Mouse (Mus musculus): ENCODE results near the gene Slc16a11. TPM values are rescaled to one million over a fixed set of nuclear protein-coding genes. Genes with fewer than 3 reads are reported as not detected.

Slc16a11 gene
- total RNA-seq, 2 experiments from 2014 or later, result 0.71 to 2.9 TPM

DNA sequence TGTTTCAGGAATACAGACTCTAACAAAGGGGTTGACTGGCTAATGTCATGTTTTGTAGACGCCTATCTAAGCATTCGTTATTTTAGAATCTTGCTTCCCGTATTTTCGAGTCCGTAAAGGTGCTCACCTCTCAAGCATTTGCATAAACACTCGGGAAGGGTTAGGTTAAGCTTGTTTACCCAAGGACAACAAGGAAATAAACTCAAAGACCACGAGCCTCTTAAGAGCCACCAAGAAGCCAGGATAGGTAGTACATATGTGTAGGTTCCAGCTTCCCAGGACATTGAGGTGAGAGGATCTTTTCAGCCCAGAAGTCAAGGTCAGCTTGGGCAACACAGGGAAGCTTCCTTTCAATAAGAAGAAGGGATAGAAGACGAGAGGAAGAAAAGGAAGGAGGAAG lies 13.4 kb upstream of the Slc16a11 start:
- no peak for DNase-seq (ENCODE audit: low spot score in 2 of 2)

- no peak for DNase-seq (ENCODE audit: low spot score in 2 of 2)
Measured at GRCm38 (mm10) chr11:70200036-70200608, 12.4 kb upstream of the Slc16a11 start.

- DNase-seq (ENCODE audit: low spot score in 2 of 2), result peak; percentile 56 to 76
Measured at GRCm38 (mm10) chr11:70201691-70202090, 10.9 kb upstream of the Slc16a11 start.

GRCm38 (mm10) chr11:70206801-70207200 lies 5.8 kb upstream of the Slc16a11 start:
- DNase-seq (ENCODE audit: low spot score in 2 of 2), result no peak

GRCm38 (mm10) chr11:70207283-70207682 lies 5.3 kb upstream of the Slc16a11 start:
- DNase-seq (ENCODE audit: low spot score in 2 of 2), result no peak

- no peak for DNase-seq (ENCODE audit: low spot score in 2 of 2)
Measured at GRCm38 (mm10) chr11:70208778-70209388, 3.7 kb upstream of the Slc16a11 start.

DNA sequence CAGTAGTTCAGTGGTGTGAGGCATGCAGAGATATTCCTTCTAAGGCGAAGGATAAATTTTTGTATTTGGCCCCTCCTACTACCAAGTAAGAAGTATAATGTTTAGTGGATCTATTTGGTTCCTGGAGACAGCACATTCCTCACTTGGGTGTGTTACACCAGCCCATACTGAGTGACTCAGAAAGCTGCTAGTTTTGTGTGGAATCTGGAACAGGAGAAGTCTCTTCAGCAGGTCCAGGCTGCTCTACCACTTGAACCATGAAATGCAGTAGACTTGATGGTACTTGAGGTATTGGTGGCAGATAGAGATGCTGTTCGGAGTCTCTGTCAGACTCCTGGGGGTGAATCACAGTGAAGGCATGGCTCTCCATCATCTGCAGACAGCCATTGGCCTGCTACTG lies 1.9 kb upstream of the Slc16a11 start:
- no peak for DNase-seq (ENCODE audit: low spot score in 2 of 2)

DNA sequence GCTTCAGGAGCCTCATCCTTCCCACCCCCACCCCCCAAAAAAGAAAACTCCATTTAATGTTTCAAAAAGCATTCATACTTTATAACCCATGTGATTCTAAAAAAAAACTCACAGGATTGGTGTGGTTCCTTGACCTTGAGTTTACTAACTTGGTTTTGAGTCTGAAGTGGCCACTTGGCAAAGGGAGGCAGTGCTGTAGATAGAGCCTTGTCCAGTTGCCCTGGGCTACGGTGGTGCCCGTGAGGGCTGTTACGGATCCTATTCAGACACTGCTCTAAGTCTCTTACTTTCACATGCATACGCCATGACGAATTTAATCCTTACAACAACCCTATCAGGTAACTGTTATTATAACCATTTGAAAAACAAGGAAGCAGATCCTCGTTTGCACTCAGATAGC lies 580 bp upstream of the Slc16a11 start:
- no peak for DNase-seq (ENCODE audit: low spot score in 2 of 2)

DNA sequence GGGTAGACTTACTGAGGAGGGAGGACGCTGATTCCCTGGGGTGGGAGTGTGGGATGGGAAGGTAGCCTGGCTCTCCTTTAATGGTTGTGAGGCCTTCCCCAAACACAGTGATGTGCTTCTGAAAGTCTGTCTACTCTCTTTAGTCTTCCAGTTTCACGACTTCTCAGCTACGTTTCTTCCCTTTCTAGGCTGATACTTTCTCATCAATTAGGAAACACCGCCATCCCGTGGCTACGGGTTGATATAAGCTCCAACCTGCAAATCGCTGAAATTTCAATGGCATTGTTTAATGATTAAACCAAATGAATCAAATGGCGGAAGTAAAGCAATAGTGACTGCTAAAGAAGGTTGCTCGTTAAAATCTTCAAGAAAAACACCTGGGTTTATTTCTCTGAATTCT lies 344 bp downstream of the Slc16a11 start:
- DNase-seq (ENCODE audit: low spot score in 2 of 2), result no peak

DNA sequence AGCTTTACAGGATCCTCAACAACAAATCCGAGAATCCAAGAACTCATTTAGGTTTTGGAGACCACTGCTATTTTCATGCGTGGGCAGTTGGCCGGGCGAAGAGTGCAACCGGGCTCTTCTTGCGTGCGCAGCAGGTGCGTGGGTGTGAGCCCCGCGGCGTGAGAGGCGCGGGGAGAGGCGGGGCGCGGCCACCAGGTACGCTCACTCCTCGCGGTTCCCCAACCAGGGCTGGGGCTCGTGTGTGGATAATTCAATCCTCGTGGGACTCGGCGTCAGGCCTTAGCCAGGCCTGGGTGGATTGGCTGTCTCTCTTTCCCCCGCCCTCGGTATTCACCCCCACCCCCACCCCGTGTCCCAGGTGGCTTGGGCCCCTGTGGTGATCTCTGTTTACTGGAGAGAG lies 1.2 kb downstream of the Slc16a11 start:
- no peak for DNase-seq (ENCODE audit: low spot score in 2 of 2)

GRCm38 (mm10) chr11:70214191-70214855 lies 1.8 kb downstream of the Slc16a11 start:
- DNase-seq (ENCODE audit: low spot score in 2 of 2), result no peak

DNA sequence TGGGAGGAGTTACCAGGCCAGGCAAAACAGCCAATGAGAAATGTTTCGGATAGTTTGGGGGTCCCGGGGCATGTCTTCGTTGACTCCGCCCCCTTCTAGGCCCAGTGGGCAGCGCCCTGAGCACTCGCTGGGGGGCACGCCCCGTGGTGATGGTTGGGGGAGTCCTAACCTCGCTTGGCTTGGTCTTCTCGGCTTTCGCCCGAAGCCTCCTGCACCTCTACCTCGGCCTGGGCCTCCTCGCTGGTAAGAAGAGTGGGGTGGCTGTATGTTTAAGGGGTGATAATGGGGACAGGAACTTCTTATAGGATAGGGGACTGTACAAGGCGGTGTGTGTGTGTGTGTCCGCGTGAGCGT lies 2.3 kb downstream of the Slc16a11 start:
- no peak for DNase-seq (ENCODE audit: low spot score in 2 of 2)

DNA sequence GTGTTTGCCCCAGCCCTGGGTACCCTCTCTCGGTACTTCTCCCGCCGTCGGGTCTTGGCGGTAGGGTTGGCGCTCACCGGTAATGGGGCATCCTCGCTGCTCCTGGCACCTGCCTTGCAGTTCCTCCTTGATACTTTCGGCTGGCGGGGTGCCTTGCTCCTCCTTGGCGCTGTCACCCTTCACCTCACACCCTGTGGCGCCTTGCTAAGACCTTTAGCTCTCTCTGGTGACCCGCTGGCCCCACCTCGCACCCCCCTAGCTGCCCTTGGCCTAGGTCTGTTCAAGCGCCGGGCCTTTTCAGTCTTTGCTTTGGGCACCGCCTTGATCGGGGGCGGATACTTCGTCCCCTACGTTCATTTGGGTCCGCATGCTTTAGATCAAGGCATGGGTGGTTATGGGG lies 2.7 kb downstream of the Slc16a11 start:
- DNase-seq (ENCODE audit: low spot score in 2 of 2), result no peak

DNA sequence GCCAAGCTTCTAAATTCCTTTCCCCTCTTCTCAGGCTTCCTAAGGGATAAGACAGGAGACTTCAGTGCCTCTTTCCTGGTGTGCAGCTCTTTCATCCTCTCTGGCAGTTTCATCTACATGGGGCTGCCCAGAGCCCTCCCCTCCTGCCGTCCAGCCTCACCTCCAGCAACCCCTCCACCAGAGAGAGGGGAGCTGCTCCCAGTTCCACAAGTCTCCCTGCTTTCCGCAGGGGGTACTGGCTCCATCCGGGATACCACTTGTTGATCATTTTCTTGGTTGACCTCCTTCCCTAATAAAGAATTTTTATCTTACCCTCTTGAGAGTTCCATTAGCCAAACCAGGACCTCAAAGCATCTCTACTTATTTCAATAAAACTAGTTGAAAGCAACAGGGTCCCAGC lies 3.6 kb downstream of the Slc16a11 start:
- DNase-seq (ENCODE audit: low spot score in 2 of 2), result no peak

GRCm38 (mm10) chr11:70218039-70218438 lies 5.5 kb downstream of the Slc16a11 start:
- no peak for DNase-seq (ENCODE audit: low spot score in 2 of 2)

GRCm38 (mm10) chr11:70218741-70219470 lies 6.4 kb downstream of the Slc16a11 start:
- DNase-seq (ENCODE audit: low spot score in 2 of 2), result no peak

DNA sequence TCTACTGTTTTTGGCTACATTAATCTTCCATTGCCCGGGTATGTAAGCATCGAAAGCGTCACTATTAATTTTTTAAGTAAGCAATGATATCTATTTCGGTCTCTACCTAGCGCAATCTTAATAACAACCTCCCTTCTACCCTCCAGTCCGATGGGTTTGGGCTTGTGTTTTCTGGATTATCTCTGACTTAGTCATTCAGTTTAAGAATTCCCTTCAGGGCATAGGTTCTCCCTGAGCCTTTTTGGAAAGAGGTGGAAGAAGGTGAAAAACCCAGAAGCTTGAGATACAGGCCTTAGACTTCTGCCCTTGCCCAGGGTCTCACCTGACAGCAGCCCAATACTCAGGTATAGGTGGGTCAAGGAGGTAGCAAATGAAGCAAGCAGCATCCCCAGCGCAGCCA lies 7.3 kb downstream of the Slc16a11 start:
- DNase-seq (ENCODE audit: low spot score in 2 of 2), result no peak

DNA sequence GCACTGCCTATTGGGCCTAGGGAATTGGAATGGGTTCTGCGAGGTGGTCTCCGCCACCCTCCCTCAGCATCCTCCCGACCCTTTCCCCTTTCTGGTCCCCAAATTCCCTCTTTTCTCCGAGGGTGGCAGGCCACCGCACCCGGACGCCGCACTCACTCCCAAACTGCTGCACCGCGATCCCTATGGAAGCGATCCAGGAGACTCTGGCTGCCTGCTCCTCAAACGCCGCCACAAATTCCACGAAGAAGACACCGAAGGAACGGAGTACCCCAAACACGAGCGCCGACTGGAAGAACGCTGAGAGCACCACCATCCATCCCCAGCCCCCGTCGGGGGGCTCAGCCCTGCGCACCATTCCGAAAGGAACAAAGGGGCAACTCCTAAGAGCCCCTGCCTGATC lies 7.8 kb downstream of the Slc16a11 start:
- no peak for DNase-seq (ENCODE audit: low spot score in 2 of 2)

DNA sequence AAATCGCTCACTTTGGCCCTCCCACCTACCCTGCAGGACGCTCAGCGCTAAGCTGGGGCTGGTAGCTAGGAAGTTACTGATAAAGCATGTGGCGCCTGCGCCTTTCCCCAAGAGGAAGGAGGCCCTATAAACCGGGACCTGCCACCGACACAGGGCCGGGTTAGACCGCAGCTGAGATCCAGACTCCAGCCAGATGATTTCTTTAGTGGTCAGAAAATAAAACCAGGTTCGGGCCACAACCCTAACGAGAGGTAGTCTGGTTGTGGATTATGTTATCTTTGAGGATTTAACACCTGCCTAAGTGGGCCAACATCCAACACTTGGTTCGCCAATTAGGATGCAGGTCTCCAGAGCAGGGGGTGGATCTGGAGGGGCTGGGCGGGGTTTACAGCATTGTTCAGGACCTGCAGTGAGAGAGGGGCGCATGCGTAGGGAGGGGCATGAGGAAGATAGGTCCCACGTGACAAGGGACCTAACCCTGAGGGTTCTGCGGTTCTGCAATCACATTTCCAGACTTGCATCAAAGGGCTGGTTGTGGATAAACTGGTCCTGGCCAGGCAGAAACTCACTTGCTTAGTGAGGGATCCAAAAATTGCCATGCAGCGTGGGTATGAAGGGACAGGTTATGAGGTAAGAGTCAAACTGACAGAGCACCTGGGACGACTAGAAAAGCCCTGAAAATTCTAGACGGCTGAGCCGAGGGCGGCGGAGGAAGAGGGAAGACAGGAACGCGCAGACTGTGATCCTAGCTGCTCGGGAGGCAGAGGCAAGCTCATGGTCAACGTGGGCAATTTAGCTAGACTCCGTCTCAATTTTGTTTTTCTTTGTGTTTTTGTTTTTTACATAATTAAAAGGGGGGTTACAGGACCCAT lies 8.4 kb downstream of the Slc16a11 start, which contains the start of gene Slc16a13:
Gene Slc16a13, minus strand, starts transcription at position 334 of the 872 bp plus-strand sequence.
- peak; percentile 68 to 83 for DNase-seq (ENCODE audit: low spot score in 2 of 2)

DNA sequence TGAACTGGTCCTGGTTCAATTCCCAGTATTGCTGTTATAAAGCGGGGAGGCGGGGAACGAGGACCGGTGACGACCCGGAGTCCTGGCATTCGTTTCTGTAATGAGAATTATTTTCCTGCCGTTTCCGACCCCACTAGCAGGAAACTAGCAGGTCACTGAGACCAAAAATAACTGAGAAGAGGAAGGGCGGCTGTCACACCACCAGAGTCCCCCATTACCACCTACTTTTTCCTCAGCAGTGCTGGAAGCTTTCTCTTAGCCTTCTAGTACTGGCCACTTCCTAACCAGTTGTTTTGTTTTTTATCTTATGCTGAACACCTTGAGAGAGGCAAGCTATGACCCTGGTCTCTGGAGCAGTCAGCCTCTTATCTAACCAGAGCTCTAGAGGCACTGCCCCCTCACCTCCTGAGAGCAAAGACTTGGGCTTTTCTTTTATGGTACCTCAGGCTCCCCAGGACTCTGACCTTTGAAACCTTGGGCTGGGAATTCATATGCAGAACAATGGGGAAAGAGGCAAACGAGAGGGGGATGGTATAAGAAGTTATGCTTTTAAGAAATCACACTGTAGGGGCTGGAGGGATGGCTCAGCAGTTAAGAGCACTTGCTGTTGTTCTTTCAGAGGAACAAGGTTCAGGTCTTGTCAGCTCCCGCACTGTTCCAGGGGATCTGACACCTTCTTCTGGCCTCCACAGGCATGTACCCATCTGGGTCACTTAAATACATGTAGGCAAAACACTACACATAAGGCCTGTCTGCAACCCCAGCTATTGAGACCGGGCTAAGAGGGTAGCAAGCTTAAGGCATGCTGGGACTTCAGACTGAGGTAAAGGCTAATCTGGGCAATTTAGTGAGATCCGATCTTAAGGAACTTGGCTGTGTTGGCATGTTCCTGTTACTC lies 9.3 kb downstream of the Slc16a11 start:
- no peak for DNase-seq (ENCODE audit: low spot score in 2 of 2)
